Mouse (Mus musculus) C2C12 (cell line): ENCODE data around the gene Pkdcc.

ENCODE experiments used
- CEBPB ChIP-seq: IDR thresholded peaks from one replicate; pipeline ENCODE4 v1.6.1; 2011; ENCODE audit warnings: low read depth, mild to moderate bottlenecking, control low read depth, moderate library complexity
- CTCF ChIP-seq: IDR thresholded peaks from one replicate; pipeline ENCODE4 v1.5.1; 2011; ENCODE audit not compliant: control insufficient read depth, insufficient read depth, insufficient read length
- MAX ChIP-seq: IDR thresholded peaks from one replicate; pipeline ENCODE4 v1.6.1; 2011; ENCODE audit warnings: mild to moderate bottlenecking, control low read depth
- USF1 ChIP-seq: IDR thresholded peaks from one replicate; pipeline ENCODE4 v1.6.1; 2011; ENCODE audit warnings: low read depth, mild to moderate bottlenecking, control low read depth, moderate library complexity

DNA sequence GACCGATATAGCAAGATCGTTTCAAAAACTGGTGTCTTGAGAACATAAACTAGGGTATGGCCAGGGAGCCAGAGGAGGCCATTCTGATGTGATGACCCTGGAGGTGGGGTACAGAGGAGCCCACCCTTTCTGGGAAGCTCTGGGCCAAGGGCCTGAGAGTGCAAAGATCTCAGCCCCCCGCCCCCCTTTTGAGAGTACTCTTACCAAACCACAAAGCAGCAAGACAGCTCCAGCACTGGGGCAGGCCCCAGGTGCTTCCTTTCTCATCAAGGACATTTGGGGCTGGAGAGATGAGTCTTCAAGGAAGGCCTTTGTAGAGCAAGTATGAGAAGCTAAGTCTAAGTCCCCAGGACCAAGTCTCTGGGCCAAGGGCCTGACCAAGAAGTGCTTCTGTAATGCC, 7.8 kb upstream of the Pkdcc start:
- no peak for TF ChIP-seq CTCF
- TF ChIP-seq CEBPB, result no peak
- TF ChIP-seq USF1, result no peak
- no peak for TF ChIP-seq MAX
